24 mouse cellular contexts compared by ENCODE assay signal in genomic region chr3:152321765-152322547, GRCm38 (mm10). TPM values are rescaled to one million over a fixed set of nuclear protein-coding genes. Genes with fewer than 3 reads are reported as not detected.
A peak's percentile ranks its signal among the peaks of the same experiment; 100 is the strongest.
DNase-seq lines count a peak whose midpoint lies in the region; ATAC-seq and TF ChIP-seq lines count a peak whose summit lies in the region.
"Had no signal": no experiment of that assay in that cellular context is flagged by ENCODE, and none has a peak within 500 bp of the region (broad histone marks: within the 10 kb centered on the region; RNA-seq: fewer than 3 reads in every experiment).

No protein-coding gene starts in this region.

- 89% methylated on average over 8 of the region's 8 CpGs for whole genome bisulfite sequencing in heart, postnatal 0 days
- WGBS in heart, embryonic 11.5 days (ENCODE audit: insufficient replicate concordance), result 87% methylated on average over 8 of the region's 8 CpGs
- 73% methylated on average over 8 of the region's 8 CpGs for WGBS in intestine, embryonic 16.5 days
- 78% methylated on average over 8 of the region's 8 CpGs for WGBS in stomach, embryonic 15.5 days

- H3K4me2 ChIP-seq in heart, postnatal 0 days (ENCODE audit: low read depth, low read length), result no peak overlapping the region
- no peak overlapping the region for H3K4me2 ChIP-seq in heart, embryonic 11.5 days
- H3K4me2 ChIP-seq in intestine, embryonic 16.5 days (ENCODE audit: low read depth, low read length), result no peak overlapping the region
- no peak overlapping the region for H3K4me2 ChIP-seq in stomach, embryonic 15.5 days
- H3K4me2 ChIP-seq: forebrain, embryonic 13.5 days; hindbrain, embryonic 15.5 days; limb, embryonic 12.5 days; liver, embryonic 11.5 days; midbrain, embryonic 13.5 days; neural tube, embryonic 13.5 days had no signal

- DNase-seq in heart, postnatal 0 days (ENCODE audit: low spot score), result no peak
- peak; percentile 64 for DNase-seq in ZHBTc4 (ENCODE audit: low read depth, low spot score)
- no peak for DNase-seq in layer of hippocampus, adult 2 months (ENCODE audit: low spot score in 2 of 2)
- DNase-seq in frontal cortex, postnatal 36 days (ENCODE audit: low spot score in 2 of 2), result no peak
- DNase-seq: adrenal gland, postnatal 10 days; B cell, adult 2 months; cerebellum, adult 9-10 months; gastrocnemius, adult 2 months; kidney, postnatal 25 days; layer of hippocampus, postnatal 36 days; liver, postnatal 0 days had no signal

- H3K9ac ChIP-seq in heart, postnatal 0 days (replicated peaks; ENCODE audit: low read depth, low read length), result no peak overlapping the region
- no peak overlapping the region for H3K9ac ChIP-seq in heart, embryonic 11.5 days (ENCODE audit: low read depth, low read length)
- H3K9ac ChIP-seq in intestine, embryonic 16.5 days (ENCODE audit: low read depth, low read length), result no peak overlapping the region
- H3K9ac ChIP-seq in stomach, embryonic 15.5 days, result no peak overlapping the region
- H3K9ac ChIP-seq: forebrain, embryonic 13.5 days; hindbrain, embryonic 15.5 days; limb, embryonic 12.5 days; liver, postnatal 0 days; midbrain, embryonic 13.5 days; neural tube, embryonic 13.5 days had no signal

- no peak for ATAC-seq in heart, postnatal 0 days (ENCODE audit: insufficient read depth, low read depth)
- ATAC-seq in heart, embryonic 11.5 days (replicated peaks; ENCODE audit: insufficient number of reproducible peaks, low FRiP score, low TSS enrichment), result no peak
- ATAC-seq in intestine, embryonic 16.5 days, result peak; percentile 85
- ATAC-seq in stomach, embryonic 15.5 days (ENCODE audit: insufficient read depth, low FRiP score, low read depth), result 0 out of 2 replicates have a peak, but pooled peaks have one; percentile 14
- ATAC-seq: forebrain, embryonic 13.5 days; liver, postnatal 0 days; midbrain, embryonic 13.5 days had no signal

- 0 out of 2 replicates have a peak overlapping the region, but pooled peaks have one; percentile 4 for H3K27ac ChIP-seq in heart, postnatal 0 days (ENCODE audit: low read depth)
- H3K27ac ChIP-seq in heart, embryonic 11.5 days (ENCODE audit: low read depth, low read length), result no peak overlapping the region
- peak overlapping the region; percentile 50 for H3K27ac ChIP-seq in intestine, embryonic 16.5 days (ENCODE audit: low read length)
- no peak overlapping the region for H3K27ac ChIP-seq in stomach, embryonic 15.5 days
- H3K27ac ChIP-seq in layer of hippocampus, adult 2 months, result no peak overlapping the region
- H3K27ac ChIP-seq: forebrain, embryonic 13.5 days; gastrocnemius, adult 2 months; heart, embryonic 10.5 days; hindbrain, embryonic 15.5 days; limb, embryonic 12.5 days; midbrain, embryonic 13.5 days; neural tube, embryonic 13.5 days had no signal

- H3K27me3 ChIP-seq in heart, postnatal 0 days (ENCODE audit: control insufficient read depth, insufficient read depth, low read length), result no peaks in the 10 kb centered on the region
- H3K27me3 ChIP-seq in heart, embryonic 11.5 days (ENCODE audit: control insufficient read depth, insufficient read depth, low read length), result no peaks in the 10 kb centered on the region
- no peaks in the 10 kb centered on the region for H3K27me3 ChIP-seq in intestine, embryonic 16.5 days (replicated peaks; ENCODE audit: control insufficient read depth, insufficient read depth, low read length)
- no peaks in the 10 kb centered on the region for H3K27me3 ChIP-seq in stomach, embryonic 15.5 days (replicated peaks)
- H3K27me3 ChIP-seq: CH12.LX; forebrain, embryonic 13.5 days; hindbrain, embryonic 15.5 days; limb, embryonic 12.5 days; midbrain, embryonic 13.5 days; neural tube, embryonic 13.5 days had no signal

- H3K4me1 ChIP-seq in heart, postnatal 0 days (ENCODE audit: control insufficient read depth, insufficient read depth), result no peaks in the 10 kb centered on the region
- H3K4me1 ChIP-seq in heart, embryonic 11.5 days (ENCODE audit: control insufficient read depth, insufficient read depth, low read length), result no peaks in the 10 kb centered on the region
- no peaks in the 10 kb centered on the region for H3K4me1 ChIP-seq in intestine, embryonic 16.5 days (ENCODE audit: control insufficient read depth, insufficient read depth, low read length)
- H3K4me1 ChIP-seq in stomach, embryonic 15.5 days, result no peaks in the 10 kb centered on the region
- H3K4me1 ChIP-seq: forebrain, embryonic 13.5 days; heart, embryonic 10.5 days; hindbrain, embryonic 15.5 days; limb, embryonic 12.5 days; midbrain, embryonic 13.5 days; neural tube, embryonic 13.5 days had no signal

- TF ChIP-seq EP300 in heart, postnatal 0 days (IDR thresholded peaks at IDR 0.05; ENCODE audit: low read depth), result no peak

- H3K36me3 ChIP-seq in heart, postnatal 0 days (replicated peaks; ENCODE audit: control insufficient read depth, insufficient read depth, low read length), result peaks cover 9% of the 10 kb centered on the region
- peaks cover 4% of the 10 kb centered on the region; the same call in 1 of the 2 replicates for H3K36me3 ChIP-seq in heart, embryonic 11.5 days (ENCODE audit: control insufficient read depth, insufficient read depth, low read length)
- no peaks in the 10 kb centered on the region for H3K36me3 ChIP-seq in intestine, embryonic 16.5 days (ENCODE audit: control insufficient read depth, insufficient read depth, low read length)
- H3K36me3 ChIP-seq in stomach, embryonic 15.5 days, result no peaks in the 10 kb centered on the region

- H3K4me3 ChIP-seq in heart, postnatal 0 days (ENCODE audit: low read depth, low read length), result no peak overlapping the region
- H3K4me3 ChIP-seq in heart, embryonic 11.5 days (ENCODE audit: low read depth, low read length), result no peak overlapping the region
- no peak overlapping the region for H3K4me3 ChIP-seq in intestine, embryonic 16.5 days (ENCODE audit: low read length)
- no peak overlapping the region for H3K4me3 ChIP-seq in stomach, embryonic 15.5 days (replicated peaks)
- no peak overlapping the region for H3K4me3 ChIP-seq in layer of hippocampus, adult 2 months
- H3K4me3 ChIP-seq: erythroblast, embryonic 14.5 days; forebrain, embryonic 13.5 days; gastrocnemius, adult 2 months; heart, embryonic 10.5 days; hindbrain, embryonic 15.5 days; limb, embryonic 12.5 days; midbrain, embryonic 13.5 days; neural tube, embryonic 13.5 days had no signal

- H3K9me3 ChIP-seq in heart, postnatal 0 days (replicated peaks; ENCODE audit: control insufficient read depth, low read length), result no peaks in the 10 kb centered on the region
- no peaks in the 10 kb centered on the region for H3K9me3 ChIP-seq in heart, embryonic 11.5 days (replicated peaks; ENCODE audit: control insufficient read depth, low read length)
- no peaks in the 10 kb centered on the region for H3K9me3 ChIP-seq in intestine, embryonic 16.5 days (ENCODE audit: control insufficient read depth, low read length)
- no peaks in the 10 kb centered on the region for H3K9me3 ChIP-seq in stomach, embryonic 15.5 days
- H3K9me3 ChIP-seq: forebrain, embryonic 13.5 days; heart, embryonic 10.5 days; hindbrain, embryonic 15.5 days; limb, embryonic 12.5 days; midbrain, embryonic 13.5 days; neural tube, embryonic 13.5 days had no signal

- no peak for TF ChIP-seq CTCF in heart, postnatal 0 days (IDR thresholded peaks at IDR 0.05; ENCODE audit: low read depth)
- TF ChIP-seq CTCF in layer of hippocampus, adult 2 months (conservative IDR thresholded peaks at IDR 0.05), result no peak

RNA-seq across cellular contexts. Expression of gene Miga1, which starts 18.3 kb away (rescaled TPM):
- 6.8 and 9.8 TPM in 2 replicates for total RNA-seq in heart, postnatal 0 days (2014; rRNA removed; ENCODE audit: low replicate concordance)
- polyA plus RNA-seq in heart, postnatal 0 days (2015; fragmentation: Nextera tagmentation; extraction: Ambion mirVana), result 8.7 and 9.0 TPM in 2 replicates
- polyA plus RNA-seq in heart, embryonic 11.5 days (2014; fragmentation: Nextera tagmentation; extraction: Ambion mirVana), result 12.8 and 16.7 TPM in 2 replicates
- 13.5 and 13.9 TPM in 2 replicates for polyA plus RNA-seq in intestine, embryonic 16.5 days (2015; fragmentation: Nextera tagmentation; extraction: Ambion mirVana)
- 14.0 and 14.5 TPM in 2 replicates for polyA plus RNA-seq in stomach, embryonic 15.5 days (2015; fragmentation: Nextera tagmentation; extraction: Ambion mirVana)
- 10 to 100 TPM; 74.5 to 78.2 TPM for total RNA-seq in layer of hippocampus, adult 2 months (2021)

RNA-seq across cellular contexts. Expression of gene Usp33, which starts 24.3 kb away (rescaled TPM):
- total RNA-seq in heart, postnatal 0 days (2014; rRNA removed; ENCODE audit: low replicate concordance), result 16.6 and 21.7 TPM in 2 replicates
- 16.4 and 17.2 TPM in 2 replicates for polyA plus RNA-seq in heart, postnatal 0 days (2015; fragmentation: Nextera tagmentation; extraction: Ambion mirVana)
- polyA plus RNA-seq in heart, embryonic 11.5 days (2014; fragmentation: Nextera tagmentation; extraction: Ambion mirVana), result 31.9 and 35.1 TPM in 2 replicates
- polyA plus RNA-seq in intestine, embryonic 16.5 days (2015; fragmentation: Nextera tagmentation; extraction: Ambion mirVana), result 46.0 and 49.3 TPM in 2 replicates
- 38.7 and 43.2 TPM in 2 replicates for polyA plus RNA-seq in stomach, embryonic 15.5 days (2015; fragmentation: Nextera tagmentation; extraction: Ambion mirVana)
- 100 to 1,000 TPM; 129 to 130 TPM for total RNA-seq in layer of hippocampus, adult 2 months (2021)

RNA-seq across cellular contexts. Expression of gene Nexn, which starts 55.8 kb away (rescaled TPM):
- total RNA-seq in heart, postnatal 0 days (2014; rRNA removed; ENCODE audit: low replicate concordance), result 32.1 and 88.6 TPM in 2 replicates
- polyA plus RNA-seq in heart, postnatal 0 days (2015; fragmentation: Nextera tagmentation; extraction: Ambion mirVana), result 314 and 316 TPM in 2 replicates
- 165 and 210 TPM in 2 replicates for polyA plus RNA-seq in heart, embryonic 11.5 days (2014; fragmentation: Nextera tagmentation; extraction: Ambion mirVana)
- 21.6 and 21.7 TPM in 2 replicates for polyA plus RNA-seq in intestine, embryonic 16.5 days (2015; fragmentation: Nextera tagmentation; extraction: Ambion mirVana)
- 35.8 and 37.5 TPM in 2 replicates for polyA plus RNA-seq in stomach, embryonic 15.5 days (2015; fragmentation: Nextera tagmentation; extraction: Ambion mirVana)
- 1 to 10 TPM in 1 of 2 experiments, under 1 TPM in 1; 0.95 to 1.8 TPM for total RNA-seq in layer of hippocampus, adult 2 months (2021)
- total RNA-seq: megakaryocyte, adult 5-6 weeks had no signal
- polyA plus RNA-seq: erythroblast, embryonic 14.5 days had no signal

Comparison
In these comparisons a context has a peak if more than half of its experiments do, and no peak if none do; other contexts are left out.
1. H3K27ac ChIP-seq: peak in heart, postnatal 0 days (single experiment) and intestine, embryonic 16.5 days (single experiment); none in heart, embryonic 11.5 days (single experiment), stomach, embryonic 15.5 days (single experiment) and layer of hippocampus, adult 2 months (single experiment).
2. ATAC-seq: peak in intestine, embryonic 16.5 days (single experiment) and stomach, embryonic 15.5 days (single experiment); none in heart, postnatal 0 days (single experiment) and heart, embryonic 11.5 days (single experiment).